Mouse (Mus musculus) ZHBTc4 (cell line): ENCODE results near the gene Lce1f.
A peak's percentile ranks its signal among the peaks of the same experiment; 100 is the strongest.

ENCODE experiments used
- DNase-seq: peaks from one replicate; pipeline ENCODE4 v3.0.0-alpha.2; 2011; ENCODE audit warnings: low read depth, low spot score

Lce1f gene

DNA sequence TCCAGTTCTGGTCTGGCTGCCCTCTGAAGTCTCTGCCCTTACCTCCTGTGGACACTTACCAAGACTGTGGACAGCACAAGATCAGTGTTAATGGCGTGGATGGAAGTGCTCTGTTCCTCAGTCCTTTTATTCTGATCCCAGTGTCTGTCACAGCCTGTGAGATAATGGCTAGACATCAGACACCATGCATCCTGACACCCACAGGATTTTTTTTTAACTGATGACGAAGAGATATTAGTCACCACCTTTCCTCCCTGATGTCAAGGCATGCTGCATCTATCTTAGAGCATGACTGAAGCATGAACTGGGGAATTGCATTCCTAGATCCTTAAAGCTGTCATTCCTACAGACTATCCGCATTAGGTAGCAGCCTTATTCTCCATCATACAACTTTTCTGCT lies at the start of gene Lce1f:
Gene Lce1f, minus strand, starts transcription at position 101 of the 400 bp plus-strand sequence.
- DNase-seq: no peak

- DNase-seq: no peak
Measured at GRCm38 (mm10) chr3:92764965-92765364, 44.8 kb upstream of the Lce1f start, which contains the start of gene Lce1h. TSS of gene Lce1h (minus strand) at chr3:92765065.

- peak; percentile 10 for DNase-seq
Measured at GRCm38 (mm10) chr3:92753197-92753596, 33.0 kb upstream of the Lce1f start.

- DNase-seq: no peak
Measured at GRCm38 (mm10) chr3:92752238-92752637, 32.1 kb upstream of the Lce1f start, which contains the start of gene Lce1g. TSS of gene Lce1g (minus strand) at chr3:92752338.

DNA sequence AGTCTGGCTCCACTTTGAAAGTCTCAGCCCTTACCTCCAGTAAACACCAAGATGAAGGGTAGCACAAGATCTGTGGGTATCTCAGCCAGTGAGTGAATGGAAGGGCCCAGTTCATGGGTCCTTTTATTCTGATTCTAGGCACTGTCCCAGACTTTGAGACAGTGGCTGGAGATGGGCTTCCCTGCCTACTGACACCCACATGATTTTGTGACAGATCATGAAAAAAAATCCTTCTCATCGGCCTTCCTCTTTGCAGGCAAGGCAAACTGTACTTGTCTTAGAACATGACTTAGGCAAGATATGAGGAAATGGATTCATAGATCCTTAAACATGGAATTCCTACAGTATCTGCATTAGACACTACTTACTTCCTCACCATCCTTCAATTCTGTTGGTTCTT lies 18.8 kb upstream of the Lce1f start, which contains the start of gene Gm38119:
Gene Gm38119, minus strand, starts transcription at position 101 of the 400 bp plus-strand sequence.
- no peak for DNase-seq

- DNase-seq: peak; percentile 28
Measured at GRCm38 (mm10) chr3:92722631-92723030, 2.5 kb upstream of the Lce1f start.

DNA sequence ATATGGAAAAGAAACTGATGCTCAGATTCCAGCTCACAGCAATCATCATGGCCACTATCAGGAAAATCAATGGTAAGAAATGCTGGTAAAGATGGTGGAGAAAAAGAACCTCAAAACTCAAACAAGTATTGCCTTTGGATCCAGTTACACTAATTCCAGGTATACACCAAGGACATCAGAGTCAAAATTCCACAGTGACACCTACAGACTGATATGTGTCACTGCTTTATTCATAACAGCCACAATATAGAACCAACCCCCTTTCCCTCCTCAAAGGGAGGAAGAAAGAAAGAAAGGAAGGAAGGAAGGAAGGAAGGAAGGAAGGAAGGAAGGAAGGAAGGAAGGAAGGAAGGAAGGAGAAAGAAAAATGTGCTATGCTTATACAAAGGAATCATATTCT lies 5.0 kb downstream of the Lce1f start:
- peak; percentile 4 for DNase-seq

- DNase-seq: no peak
Measured at GRCm38 (mm10) chr3:92708974-92709373, 11.2 kb downstream of the Lce1f start, which contains the start of gene Lce1e. TSS of gene Lce1e (minus strand) at chr3:92709074.

- peak; percentile 76 for DNase-seq
Measured at GRCm38 (mm10) chr3:92694613-92695012, 25.5 kb downstream of the Lce1f start.

DNA sequence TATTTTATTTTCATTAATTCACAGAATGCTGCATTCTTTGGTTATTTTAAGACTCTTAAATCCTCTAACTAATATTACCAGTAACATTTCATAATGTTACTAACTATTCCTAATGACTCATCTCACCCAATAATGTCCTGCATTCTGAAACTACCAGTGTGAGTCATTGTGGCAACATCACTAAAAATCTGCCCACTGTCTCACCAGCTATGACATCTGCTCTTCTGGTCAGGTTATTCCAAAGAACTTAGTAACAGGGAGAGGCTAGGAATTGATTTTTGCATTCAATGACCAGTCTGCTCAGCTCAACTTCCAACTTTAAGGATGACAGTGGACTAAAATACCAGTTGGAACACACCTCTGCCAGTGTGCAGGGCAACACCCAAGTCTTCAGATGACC lies 28.5 kb downstream of the Lce1f start:
- no peak for DNase-seq

GRCm38 (mm10) chr3:92689154-92689553 lies 31.0 kb downstream of the Lce1f start:
- DNase-seq: peak; percentile 59

GRCm38 (mm10) chr3:92687110-92687509 lies 33.0 kb downstream of the Lce1f start, which contains the start of gene Lce1d:
TSS of gene Lce1d (minus strand) at chr3:92687210.
- no peak for DNase-seq

GRCm38 (mm10) chr3:92678947-92679346 lies 41.2 kb downstream of the Lce1f start, which contains the start of gene Lce1c:
TSS of gene Lce1c (plus strand) at chr3:92679247.
- no peak for DNase-seq

- DNase-seq: no peak
Measured at GRCm38 (mm10) chr3:92670215-92670614, 49.9 kb downstream of the Lce1f start, which contains the start of gene Lce1a2. TSS of gene Lce1a2 (minus strand) at chr3:92670315.
